Mouse (Mus musculus): ENCODE measurements around the gene Rnd2. TPM values are rescaled to one million over a fixed set of nuclear protein-coding genes. Genes with fewer than 3 reads are reported as not detected.

Rnd2 gene
- total and polyA plus RNA-seq, 3 experiments, result 1.4 to 4.5 (median 2.8) TPM

GRCm38 (mm10) chr11:101457631-101458030 is 7.2 kb upstream of the Rnd2 start:
- Histone ChIP-seq H3K27me3 (replicated peaks) (no peaks in the 10 kb centered on the region), H3K4me1 (ENCODE audit: control insufficient read depth in 1 of 2, insufficient read depth in 2 of 2) (peaks cover 5 to 38% of the 10 kb centered on the region in 2 experiments), H3K9ac (ENCODE audit: insufficient read depth, low read depth) (no peak overlapping the region), H3K4me3 (replicated peaks in 1 of 3; ENCODE audit: low read depth in 2 of 3, low read length in 2 of 3, poor library complexity in 1 of 3) (no peak overlapping the region), H3K36me3 (replicated peaks in 1 of 2; ENCODE audit: control insufficient read depth in 1 of 2, insufficient read depth in 1 of 2, low read length in 1 of 2) (peaks cover 48 to 92% of the 10 kb centered on the region in 2 experiments), H3K9me3 (replicated peaks; ENCODE audit: low read length) (no peaks in the 10 kb centered on the region), H3K27ac (ENCODE audit: insufficient read depth, low read depth) (no peak overlapping the region), H3K79me2 (replicated peaks; ENCODE audit: control insufficient read depth, extremely low read depth, insufficient read depth, poor library complexity, severe bottlenecking) (0 out of 2 replicates have a peak, but pooled peaks cover 3% of the 10 kb centered on the region), H3K4me2 (ENCODE audit: insufficient read depth, low read depth, poor library complexity, severe bottlenecking) (no peak overlapping the region)
- in situ Hi-C loops (cut with MboI; ENCODE audit: low pct_ligation_motif_present, low pct_unique_long_range_greater_than_20kb, low sequenced_read_pairs), result no loop called here
- DNase-seq (ENCODE audit: extremely low read depth), result no peak
- TF ChIP-seq JUND (conservative IDR thresholded peaks at IDR 0.05; ENCODE audit: low read depth, low read length) (no peak), BHLHE40 (IDR thresholded peaks at IDR 0.05; ENCODE audit: low read depth, low read length) (no peak), NELFE (IDR thresholded peaks at IDR 0.05; ENCODE audit: low read depth, low read length) (no peak), KAT2A (IDR thresholded peaks at IDR 0.05; ENCODE audit: insufficient replicate concordance, low read length) (no peak), UBTF (IDR thresholded peaks at IDR 0.05; ENCODE audit: low read depth, low read length) (no peak), USF1 (IDR thresholded peaks at IDR 0.05; ENCODE audit: low read depth, low read length) (no peak), E2F4 (IDR thresholded peaks at IDR 0.05; ENCODE audit: insufficient replicate concordance, low read depth, low read length) (no peak), CHD2 (IDR thresholded peaks at IDR 0.05; ENCODE audit: low read length) (no peak), POLR2AphosphoS2 (IDR thresholded peaks at IDR 0.05; ENCODE audit: low read depth, low read length) (no peak), MYC (IDR thresholded peaks at IDR 0.05; ENCODE audit: low read depth, low read length) (no peak), ETS1 (conservative IDR thresholded peaks at IDR 0.05; ENCODE audit: low read depth, low read length) (no peak), HCFC1 (IDR thresholded peaks at IDR 0.05; ENCODE audit: low read depth, low read length) (no peak)
- dilution Hi-C loops (cut with MboI; ENCODE audit: extremely low pct_ligation_motif_present, extremely low pct_unique_long_range_greater_than_20kb, low sequenced_read_pairs), result no loop called here

DNA sequence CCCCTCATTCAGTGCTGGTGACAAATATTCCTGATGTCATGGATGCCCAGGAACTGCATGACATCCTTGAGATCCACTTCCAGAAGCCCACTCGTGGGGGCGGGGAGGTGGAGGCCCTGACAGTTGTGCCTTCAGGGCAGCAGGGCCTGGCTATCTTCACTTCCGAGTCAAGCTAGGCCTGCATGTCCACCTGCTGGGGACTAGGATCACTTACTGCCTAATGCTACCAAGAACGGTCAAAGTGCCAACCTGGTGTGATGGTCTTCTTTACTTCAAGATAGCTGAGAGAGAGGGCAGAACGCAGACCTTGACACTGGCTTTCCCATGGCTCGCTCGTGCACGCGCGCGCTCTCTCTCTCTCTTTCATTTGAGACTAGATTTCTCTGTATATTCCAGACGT is 6.6 kb upstream of the Rnd2 start:
- H3K27me3 ChIP-seq (replicated peaks), result no peaks in the 10 kb centered on the region
- in situ Hi-C loops (cut with MboI; ENCODE audit: low pct_ligation_motif_present, low pct_unique_long_range_greater_than_20kb, low sequenced_read_pairs) (no loop called here), dilution Hi-C loops (cut with MboI; ENCODE audit: extremely low pct_ligation_motif_present, extremely low pct_unique_long_range_greater_than_20kb, low sequenced_read_pairs) (no loop called here)
- TF ChIP-seq RAD21 (IDR thresholded peaks at IDR 0.05; ENCODE audit: low read depth, low read length) (no peak), MYC (IDR thresholded peaks at IDR 0.05; ENCODE audit: low read depth, low read length) (no peak), UBTF (IDR thresholded peaks at IDR 0.05; ENCODE audit: low read depth, low read length) (no peak), HCFC1 (IDR thresholded peaks at IDR 0.05; ENCODE audit: low read depth, low read length) (no peak), MEF2A (IDR thresholded peaks at IDR 0.05; ENCODE audit: borderline replicate concordance, low read depth, low read length) (no peak), RCOR1 (conservative IDR thresholded peaks at IDR 0.05; ENCODE audit: low read depth, low read length) (no peak), GABPA (IDR thresholded peaks at IDR 0.05; ENCODE audit: insufficient replicate concordance, low read depth, low read length) (no peak), POLR2A (IDR thresholded peaks at IDR 0.05; ENCODE audit: low read depth, low read length) (no peak)
- H3K27ac ChIP-seq (ENCODE audit: insufficient read depth, low read depth), result no peak overlapping the region
- H3K9ac ChIP-seq (ENCODE audit: insufficient read depth, low read depth), result no peak overlapping the region
- no peak overlapping the region for H3K4me3 ChIP-seq (replicated peaks in 1 of 3; ENCODE audit: low read depth in 2 of 3, low read length in 2 of 3, poor library complexity in 1 of 3)
- H3K36me3 ChIP-seq (replicated peaks in 1 of 2; ENCODE audit: control insufficient read depth in 1 of 2, insufficient read depth in 1 of 2, low read length in 1 of 2), result peaks cover 48 to 87% of the 10 kb centered on the region in 2 experiments
- H3K9me3 ChIP-seq (replicated peaks; ENCODE audit: low read length), result no peaks in the 10 kb centered on the region
- H3K4me1 ChIP-seq (ENCODE audit: control insufficient read depth in 1 of 2, insufficient read depth in 2 of 2), result peaks cover 9 to 44% of the 10 kb centered on the region in 2 experiments
- no peak for DNase-seq (ENCODE audit: extremely low read depth)
- no peak overlapping the region for H3K4me2 ChIP-seq (ENCODE audit: insufficient read depth, low read depth, poor library complexity, severe bottlenecking)
- no peaks in the 10 kb centered on the region for H3K79me2 ChIP-seq (replicated peaks; ENCODE audit: control insufficient read depth, extremely low read depth, insufficient read depth, poor library complexity, severe bottlenecking)
